Mouse (Mus musculus): Measurements from ENCODE around the gene Six4. TPM values are rescaled to one million over a fixed set of nuclear protein-coding genes. Genes with fewer than 3 reads are reported as not detected.

Six4 gene
- total RNA-seq, 2 experiments from 2014 or later = 10.9 to 11.3 TPM

Other genes starting within 250 kb of the Six4 start
- not detected for gene Six6, start 173.6 kb downstream of the Six4 start, total RNA-seq (2021)
- gene 4930447C04Rik, start 172.7 kb downstream of the Six4 start, total RNA-seq (2021) = 1 to 10 TPM; 2.9 to 3.9 TPM
- 10 to 100 TPM; 51.0 to 60.8 TPM for gene Six1, start 59.6 kb downstream of the Six4 start, total RNA-seq (2021)
- gene Mnat1, start 10.3 kb upstream of the Six4 start, total RNA-seq (2021) = 10 to 100 TPM; 35.7 to 36.0 TPM
- 10 to 100 TPM; 12.1 to 14.8 TPM for gene Trmt5, start 173.3 kb upstream of the Six4 start, total RNA-seq (2021)
- 10 to 100 TPM; 13.9 to 14.8 TPM for gene Slc38a6, start 173.3 kb upstream of the Six4 start, total RNA-seq (2021)